ENCODE assay signal across 22 mouse cellular contexts in genomic region chr1:104933051-104933450, GRCm38 (mm10).
"Had no signal": no experiment of that assay in that cellular context is flagged by ENCODE, and none has a peak within 500 bp of the region (broad histone marks: within the 10 kb centered on the region; RNA-seq: fewer than 3 reads in every experiment).

No protein-coding gene starts in this region.

- H3K27me3 ChIP-seq: lung, embryonic 15.5 days; megakaryocyte, embryonic 14.5 days; midbrain, embryonic 12.5 days; neural tube, embryonic 13.5 days; neural tube, embryonic 15.5 days had no signal

- H3K9me3 ChIP-seq: lung, embryonic 15.5 days; midbrain, embryonic 10.5 days; midbrain, embryonic 12.5 days; neural tube, embryonic 13.5 days; neural tube, embryonic 15.5 days had no signal

- H3K4me2 ChIP-seq: lung, embryonic 15.5 days; midbrain, embryonic 12.5 days; neural tube, embryonic 13.5 days; neural tube, embryonic 15.5 days had no signal

- DNase-seq: lung, adult 2 months; lung, postnatal 14 days; lung, postnatal 36 days; midbrain, embryonic 14.5 days; retina, postnatal 1 day; right cerebral cortex, adult 18-20 months; right cerebral cortex, postnatal 25 days; right cerebral cortex, postnatal 4 days; spleen, adult 18-20 months; thymus, adult 18-20 months; thymus, postnatal 14 days; thymus, postnatal 36 days had no signal

- H3K27ac ChIP-seq: lung, embryonic 15.5 days; macrophage; midbrain, embryonic 10.5 days; midbrain, embryonic 12.5 days; neural tube, embryonic 13.5 days; neural tube, embryonic 15.5 days had no signal

- H3K9ac ChIP-seq: lung, embryonic 15.5 days; midbrain, embryonic 12.5 days; neural tube, embryonic 13.5 days; neural tube, embryonic 15.5 days had no signal

- H3K36me3 ChIP-seq: lung, embryonic 15.5 days; midbrain, embryonic 10.5 days; midbrain, embryonic 12.5 days; neural tube, embryonic 13.5 days; neural tube, embryonic 15.5 days had no signal

- ATAC-seq: lung, postnatal 0 days; midbrain, embryonic 16.5 days had no signal

- H3K4me1 ChIP-seq: lung, embryonic 15.5 days; megakaryocyte, embryonic 14.5 days; midbrain, embryonic 10.5 days; midbrain, embryonic 12.5 days; neural tube, embryonic 13.5 days; neural tube, embryonic 15.5 days had no signal

- H3K4me3 ChIP-seq: lung, embryonic 15.5 days; megakaryocyte, embryonic 14.5 days; midbrain, embryonic 10.5 days; midbrain, embryonic 12.5 days; myocyte; neural tube, embryonic 13.5 days; neural tube, embryonic 15.5 days had no signal
